Mouse (Mus musculus) liver, postnatal 0 days (tissue): ENCODE measurements at regions not wholly inside any gene's neighbourhood (a gene's known extent, or its start where the extent isn't known, plus 50 kb on each side); places are given as distances from the start of the nearest gene placed in this dataset.

Source experiments
- CTCF ChIP-seq: sonication (generic); IDR thresholded peaks from 2 replicates; pipeline ENCODE4 v1.5.1; 2016; ENCODE audit warnings: antibody characterized with exemption, low read depth
- EP300 ChIP-seq: IDR thresholded peaks from 2 replicates; pipeline ENCODE4 v1.6.1; 2016; ENCODE audit warnings: antibody characterized with exemption, low read depth, mild to moderate bottlenecking

DNA sequence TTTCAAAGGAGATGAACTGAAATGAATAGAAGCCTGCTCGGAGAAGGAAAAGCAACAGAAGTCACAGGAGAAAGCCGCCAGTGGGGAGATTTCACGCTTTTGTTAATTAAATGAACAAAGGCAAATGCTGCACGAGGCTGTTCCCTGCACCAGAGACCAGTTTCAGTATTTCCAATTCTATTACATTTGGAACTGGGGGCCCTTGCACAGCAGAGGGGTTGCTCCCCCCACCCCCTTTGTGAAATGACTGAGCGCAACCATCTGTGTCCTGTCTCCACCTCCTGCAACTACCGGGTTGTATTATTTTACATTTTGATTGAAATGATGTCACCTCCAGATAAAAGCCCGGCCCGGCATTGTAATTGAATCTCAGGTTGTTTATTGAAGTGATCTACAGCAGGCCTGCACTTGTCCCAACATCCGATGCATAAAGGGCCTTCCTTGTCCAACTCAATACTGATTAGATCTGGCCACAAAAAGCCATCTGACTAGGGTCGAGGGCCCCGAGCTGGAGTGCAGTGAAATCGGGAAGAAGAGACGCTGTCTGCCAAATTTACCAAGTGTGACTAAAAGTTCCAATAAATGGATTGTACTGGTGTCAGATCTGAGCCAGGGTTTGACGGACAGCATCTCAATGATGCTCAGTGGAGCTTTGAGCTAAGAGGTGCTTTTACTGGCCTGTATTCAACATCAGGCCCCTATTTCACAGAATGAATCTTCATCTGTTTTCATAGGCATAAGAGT, 152.9 kb upstream of the Irx4 start:
- TF ChIP-seq CTCF (no peak), EP300 (no peak)
